Mouse (Mus musculus): ENCODE results near the gene Hmgb3. TPM values are rescaled to one million over a fixed set of nuclear protein-coding genes. Genes with fewer than 3 reads are reported as not detected.

Gene Hmgb3
- polyA plus RNA-seq, 1 experiment from 2014 or later = 350 TPM

DNA sequence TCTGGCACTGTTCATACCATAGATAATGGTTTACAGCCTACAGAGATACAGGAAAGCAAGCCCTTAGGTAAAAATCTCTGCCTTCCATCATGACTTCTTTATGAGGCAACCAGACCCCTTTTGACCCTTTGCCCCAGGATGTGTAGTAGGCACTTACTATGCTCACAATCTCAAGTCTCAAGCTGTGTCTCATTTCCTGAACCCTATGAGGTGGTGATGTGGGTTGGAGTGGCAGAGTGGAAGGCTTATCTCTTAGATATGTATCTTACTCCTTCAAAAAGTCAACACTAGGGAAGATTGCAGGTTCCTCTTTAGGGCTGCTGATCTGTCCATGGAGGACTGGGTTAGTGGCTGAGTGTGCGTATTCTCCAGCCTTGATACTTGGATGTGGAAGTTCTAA, 5.1 kb downstream of the Hmgb3 start:
- DNase-seq (ENCODE audit: low spot score) = no peak
- Histone ChIP-seq H3K9ac (no peak overlapping the region), H3K4me2 (replicated peaks) (no peak overlapping the region), H3K4me3 (replicated peaks; ENCODE audit: low read length) (no peak overlapping the region), H3K36me3 (replicated peaks; ENCODE audit: control insufficient read depth, insufficient read depth) (peaks cover 18% of the 10 kb centered on the region), H3K4me1 (replicated peaks; ENCODE audit: control insufficient read depth, insufficient read depth, low read length) (no peaks in the 10 kb centered on the region; the same call in 1 of the 2 replicates), H3K9me3 (ENCODE audit: control insufficient read depth, low read length) (no peaks in the 10 kb centered on the region), H3K27me3 (ENCODE audit: control insufficient read depth, insufficient read depth, low read length) (no peaks in the 10 kb centered on the region), H3K27ac (no peak overlapping the region)
- 96% methylated on average over 1 of the region's 1 CpGs for WGBS
- no peak for ATAC-seq (ENCODE audit: low FRiP score)

DNA sequence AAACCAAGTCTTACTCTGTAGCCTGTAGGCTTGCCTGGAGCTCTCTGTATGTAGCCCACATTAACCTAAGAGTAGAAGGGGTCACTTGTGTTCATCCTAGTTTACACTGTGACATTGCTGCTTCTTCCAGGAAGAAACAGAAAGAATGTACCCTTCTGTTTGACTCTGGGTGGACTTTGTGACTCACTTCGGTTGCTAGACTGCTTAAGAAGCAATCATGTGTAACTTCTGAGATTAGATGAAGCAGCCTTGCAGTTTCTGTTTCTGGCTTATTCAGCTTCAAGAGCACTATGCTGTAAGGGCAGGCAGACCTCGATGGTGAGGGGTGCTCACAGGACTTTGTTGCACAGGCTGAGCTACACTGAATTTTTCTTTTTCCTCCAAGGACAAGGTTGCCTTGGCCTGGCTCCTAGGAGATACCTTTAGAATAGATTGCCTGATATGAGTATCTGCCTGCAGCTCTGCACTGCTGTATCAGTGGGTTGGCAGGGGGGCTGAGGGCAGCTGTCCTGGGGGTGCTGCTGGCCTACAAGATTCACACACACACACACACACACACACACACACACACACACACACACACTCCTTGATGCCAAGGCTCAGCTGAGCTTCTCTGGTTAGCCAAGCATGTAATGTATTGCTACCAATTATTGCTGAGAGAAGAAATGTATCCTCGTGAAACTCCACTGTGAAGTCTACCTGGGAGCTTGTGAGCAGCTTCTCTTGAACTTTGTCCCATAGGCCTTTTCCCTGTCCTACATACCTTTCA, 17.6 kb downstream of the Hmgb3 start:
- no peaks in the 10 kb centered on the region for H3K27me3 ChIP-seq (ENCODE audit: control insufficient read depth, insufficient read depth, low read length)
- no peak for ATAC-seq (ENCODE audit: low FRiP score)
- 78% methylated on average over 3 of the region's 3 CpGs for WGBS

DNA sequence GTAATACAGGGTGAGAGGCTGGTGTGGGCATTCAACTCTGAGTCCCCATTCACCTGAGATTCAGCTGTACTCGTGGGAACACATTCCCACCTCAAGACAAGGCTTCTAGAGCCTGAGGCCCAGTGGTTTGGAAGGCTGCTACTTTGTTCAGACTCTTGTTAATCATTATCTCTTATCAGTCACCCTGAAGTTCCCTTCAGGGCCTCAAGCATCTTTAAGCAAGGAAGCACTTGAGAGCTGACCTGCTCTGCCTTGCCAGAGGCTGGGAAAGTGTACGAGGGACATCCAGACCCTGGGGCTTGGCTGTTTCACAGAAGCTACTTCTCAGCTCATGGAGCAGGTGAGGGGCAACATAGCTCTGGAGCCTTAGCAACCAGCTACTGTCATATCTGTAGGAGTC, 19.8 kb downstream of the Hmgb3 start:
- ATAC-seq (ENCODE audit: low FRiP score) = no peak
- Histone ChIP-seq H3K4me1 (replicated peaks; ENCODE audit: control insufficient read depth, insufficient read depth, low read length) (no peaks in the 10 kb centered on the region), H3K9me3 (ENCODE audit: control insufficient read depth, low read length) (no peaks in the 10 kb centered on the region), H3K4me3 (replicated peaks; ENCODE audit: low read length) (no peak overlapping the region), H3K27me3 (ENCODE audit: control insufficient read depth, insufficient read depth, low read length) (no peaks in the 10 kb centered on the region), H3K9ac (no peak overlapping the region), H3K27ac (no peak overlapping the region), H3K4me2 (replicated peaks) (no peak overlapping the region), H3K36me3 (replicated peaks; ENCODE audit: control insufficient read depth, insufficient read depth) (no peaks in the 10 kb centered on the region)
- no peak for DNase-seq (ENCODE audit: low spot score)
- WGBS = 69% methylated on average over 2 of the region's 2 CpGs

More for the DNA sequence above, 17.6 kb downstream of the Hmgb3 start:
- H3K27ac ChIP-seq = no peak overlapping the region
- no peak overlapping the region for H3K4me3 ChIP-seq (replicated peaks; ENCODE audit: low read length)
- no peaks in the 10 kb centered on the region for H3K9me3 ChIP-seq (ENCODE audit: control insufficient read depth, low read length)
- no peaks in the 10 kb centered on the region for H3K36me3 ChIP-seq (replicated peaks; ENCODE audit: control insufficient read depth, insufficient read depth)
- no peaks in the 10 kb centered on the region for H3K4me1 ChIP-seq (replicated peaks; ENCODE audit: control insufficient read depth, insufficient read depth, low read length)
- no peak overlapping the region for H3K4me2 ChIP-seq (replicated peaks)
- no peak overlapping the region for H3K9ac ChIP-seq
- DNase-seq (ENCODE audit: low spot score) = no peak

DNA sequence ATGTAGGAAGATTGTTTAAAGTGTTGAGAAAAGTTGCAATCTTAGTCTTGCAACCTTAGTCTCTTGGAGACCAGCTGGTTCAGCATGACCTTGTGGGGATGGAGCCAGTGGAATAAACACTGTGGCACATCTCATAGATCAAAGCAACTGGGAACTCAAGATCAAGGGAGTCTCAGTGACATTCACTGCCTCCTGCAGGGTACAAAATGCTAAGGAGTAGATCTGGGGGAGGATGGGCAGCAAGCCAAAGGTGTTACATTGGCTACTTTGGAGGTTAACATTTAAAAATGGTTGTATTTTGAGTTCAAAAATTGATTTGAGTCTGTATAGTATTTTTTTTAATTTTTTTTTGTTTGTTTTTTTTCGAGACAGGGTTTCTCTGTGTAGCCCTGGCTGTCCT, 33.5 kb downstream of the Hmgb3 start:
- no peaks in the 10 kb centered on the region for H3K4me1 ChIP-seq (replicated peaks; ENCODE audit: control insufficient read depth, insufficient read depth, low read length)
- H3K4me3 ChIP-seq (replicated peaks; ENCODE audit: low read length) = no peak overlapping the region
- ATAC-seq (ENCODE audit: low FRiP score) (no peak), DNase-seq (ENCODE audit: low spot score) (no peak)
- H3K27ac ChIP-seq = no peak overlapping the region
- no peak overlapping the region for H3K4me2 ChIP-seq (replicated peaks)
- H3K27me3 ChIP-seq (ENCODE audit: control insufficient read depth, insufficient read depth, low read length) = no peaks in the 10 kb centered on the region
- WGBS = 20% methylated on average over 1 of the region's 1 CpGs
- no peaks in the 10 kb centered on the region for H3K36me3 ChIP-seq (replicated peaks; ENCODE audit: control insufficient read depth, insufficient read depth)
- H3K9ac ChIP-seq = no peak overlapping the region
- H3K9me3 ChIP-seq (ENCODE audit: control insufficient read depth, low read length) = no peaks in the 10 kb centered on the region

DNA sequence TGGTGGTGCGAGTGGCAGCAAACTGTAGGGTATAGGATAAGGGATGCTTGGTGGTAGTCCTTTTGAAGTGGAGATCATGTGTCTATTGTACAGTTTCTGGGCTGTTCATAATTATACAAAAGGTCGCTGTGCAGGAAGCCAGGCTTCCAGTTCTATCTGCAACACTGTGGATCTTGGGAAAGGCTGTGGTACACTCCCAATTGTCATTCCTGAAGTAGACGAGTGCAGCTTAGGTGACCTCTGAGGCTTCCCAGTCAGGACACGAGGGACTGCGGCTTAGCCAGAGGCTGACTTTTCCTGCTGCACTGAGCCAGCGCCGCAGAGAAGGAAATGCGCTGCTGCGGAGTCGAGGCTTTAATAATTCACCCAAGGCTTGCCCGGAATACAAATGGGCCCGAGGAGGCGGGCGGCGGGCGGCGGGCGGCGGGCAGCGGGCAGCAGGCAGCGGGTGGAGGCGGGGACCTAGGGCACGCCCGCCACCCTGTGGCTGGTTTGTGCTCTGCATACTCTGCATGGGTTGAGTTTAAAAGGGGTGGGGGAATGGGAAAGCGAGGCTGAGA, 45.4 kb downstream of the Hmgb3 start:
- peak overlapping the region; percentile 8 for H3K4me3 ChIP-seq (replicated peaks; ENCODE audit: low read length)
- peak overlapping the region; percentile 49 for H3K4me2 ChIP-seq (replicated peaks)
- ATAC-seq (ENCODE audit: low FRiP score) (peak; percentile 87), DNase-seq (ENCODE audit: low spot score) (peak; percentile 70)
- H3K27ac ChIP-seq = no peak overlapping the region
- H3K4me1 ChIP-seq (replicated peaks; ENCODE audit: control insufficient read depth, insufficient read depth, low read length) = no peaks in the 10 kb centered on the region
- H3K27me3 ChIP-seq (ENCODE audit: control insufficient read depth, insufficient read depth, low read length) = no peaks in the 10 kb centered on the region
- no peaks in the 10 kb centered on the region for H3K9me3 ChIP-seq (ENCODE audit: control insufficient read depth, low read length)
- H3K9ac ChIP-seq = no peak overlapping the region
- 16% methylated on average over 24 of the region's 25 CpGs for WGBS
- H3K36me3 ChIP-seq (replicated peaks; ENCODE audit: control insufficient read depth, insufficient read depth) = no peaks in the 10 kb centered on the region

Small RNA genes lying within 50 kb of the gene (microRNA-seq; reads per million reads assigned to microRNA genes)
- not detected for gene Gm23945

Other genes starting within 250 kb of the Hmgb3 start
- gene Mtmr1, start 191.2 kb upstream of the Hmgb3 start, polyA plus RNA-seq (2014; fragmentation: Nextera tagmentation; extraction: Ambion mirVana) = 23.2 and 25.4 TPM in 2 replicates
- gene Cd99l2, start 63.1 kb upstream of the Hmgb3 start, polyA plus RNA-seq (2014; fragmentation: Nextera tagmentation; extraction: Ambion mirVana) = 66.7 and 77.7 TPM in 2 replicates
- gene Gpr50, start 107.7 kb downstream of the Hmgb3 start, polyA plus RNA-seq (2014; fragmentation: Nextera tagmentation; extraction: Ambion mirVana) = 1.8 and 2.6 TPM in 2 replicates

Data from hindbrain, embryonic 14.5 days (tissue).